28 mouse cellular contexts compared by ENCODE assay signal in genomic region chr1:171090761-171091160, GRCm38 (mm10). TPM values are rescaled to one million over a fixed set of nuclear protein-coding genes. Genes with fewer than 3 reads are reported as not detected.
"Had no signal": no experiment of that assay in that cellular context is flagged by ENCODE, and none has a peak within 500 bp of the region (broad histone marks: within the 10 kb centered on the region; RNA-seq: fewer than 3 reads in every experiment).

No protein-coding gene starts in this region.

- H3K9me3 ChIP-seq: embryonic facial prominence, embryonic 10.5 days; embryonic facial prominence, embryonic 12.5 days; embryonic facial prominence, embryonic 13.5 days; embryonic facial prominence, embryonic 15.5 days; forebrain, embryonic 10.5 days; forebrain, embryonic 12.5 days; forebrain, embryonic 13.5 days; forebrain, embryonic 15.5 days had no signal

- ATAC-seq: forebrain, embryonic 13.5 days; forebrain, embryonic 14.5 days; forebrain, embryonic 15.5 days; forebrain, embryonic 16.5 days; forebrain, postnatal 0 days had no signal

- H3K36me3 ChIP-seq: embryonic facial prominence, embryonic 10.5 days; embryonic facial prominence, embryonic 12.5 days; embryonic facial prominence, embryonic 13.5 days; embryonic facial prominence, embryonic 15.5 days; forebrain, embryonic 10.5 days; forebrain, embryonic 12.5 days; forebrain, embryonic 15.5 days had no signal

- H3K4me3 ChIP-seq: embryonic facial prominence, embryonic 10.5 days; embryonic facial prominence, embryonic 12.5 days; embryonic facial prominence, embryonic 13.5 days; embryonic facial prominence, embryonic 15.5 days; erythroblast, embryonic 14.5 days; forebrain, embryonic 10.5 days; forebrain, embryonic 12.5 days; forebrain, embryonic 13.5 days; forebrain, embryonic 15.5 days; heart, adult 2 months had no signal

- DNase-seq: cerebellum, adult 8-10 months; cerebellum, adult 9-10 months; cerebellum, adult 9-11 months; cerebellum, postnatal 10 days; cerebellum, postnatal 14 days; cerebellum, postnatal 25 days; cerebellum, postnatal 36 days; embryo, embryonic 11 days; forebrain, postnatal 0 days; gastrocnemius, postnatal 10 days; gastrocnemius, postnatal 14 days; gastrocnemius, postnatal 25 days; gastrocnemius, postnatal 36 days; heart, adult 11 months; heart, adult 18-20 months; heart, adult 2 months had no signal

- H3K4me2 ChIP-seq: embryonic facial prominence, embryonic 12.5 days; embryonic facial prominence, embryonic 13.5 days; embryonic facial prominence, embryonic 15.5 days; forebrain, embryonic 12.5 days; forebrain, embryonic 13.5 days; forebrain, embryonic 15.5 days had no signal

- H3K9ac ChIP-seq: embryonic facial prominence, embryonic 12.5 days; embryonic facial prominence, embryonic 13.5 days; embryonic facial prominence, embryonic 15.5 days; forebrain, embryonic 12.5 days; forebrain, embryonic 13.5 days; forebrain, embryonic 15.5 days; forebrain, postnatal 0 days had no signal

- H3K27ac ChIP-seq: embryonic facial prominence, embryonic 10.5 days; embryonic facial prominence, embryonic 12.5 days; embryonic facial prominence, embryonic 13.5 days; embryonic facial prominence, embryonic 15.5 days; forebrain, embryonic 10.5 days; forebrain, embryonic 12.5 days; forebrain, embryonic 13.5 days; forebrain, embryonic 15.5 days; heart, adult 2 months had no signal

RNA-seq across cellular contexts. Expression of gene Fcgr3, which starts 26.0 kb away (rescaled TPM):
- polyA plus RNA-seq: erythroblast, embryonic 14.5 days had no signal

RNA-seq across cellular contexts. Expression of gene Mpz, which starts 59.8 kb away (rescaled TPM):
- total RNA-seq: common myeloid progenitor, adult 5-6 weeks had no signal
- polyA plus RNA-seq: erythroblast, embryonic 14.5 days; forebrain, embryonic 16.5 days had no signal
